Mouse (Mus musculus): ENCODE measurements at regions not wholly inside any gene's neighbourhood (a gene's known extent, or its start where the extent isn't known, plus 50 kb on each side); places are given as distances from the start of the nearest gene placed in this dataset.
A peak's percentile ranks its signal among the peaks of the same experiment; 100 is the strongest.

- DNase-seq (ENCODE audit: low spot score in 2 of 2) = no peak
Observed at GRCm38 (mm10) chr6:84514623-84515022, 79.1 kb downstream of the Cyp26b1 start.

- DNase-seq (ENCODE audit: low spot score in 2 of 2) = no peak
Observed at GRCm38 (mm10) chr6:84508598-84508997, 85.1 kb downstream of the Cyp26b1 start.

DNA sequence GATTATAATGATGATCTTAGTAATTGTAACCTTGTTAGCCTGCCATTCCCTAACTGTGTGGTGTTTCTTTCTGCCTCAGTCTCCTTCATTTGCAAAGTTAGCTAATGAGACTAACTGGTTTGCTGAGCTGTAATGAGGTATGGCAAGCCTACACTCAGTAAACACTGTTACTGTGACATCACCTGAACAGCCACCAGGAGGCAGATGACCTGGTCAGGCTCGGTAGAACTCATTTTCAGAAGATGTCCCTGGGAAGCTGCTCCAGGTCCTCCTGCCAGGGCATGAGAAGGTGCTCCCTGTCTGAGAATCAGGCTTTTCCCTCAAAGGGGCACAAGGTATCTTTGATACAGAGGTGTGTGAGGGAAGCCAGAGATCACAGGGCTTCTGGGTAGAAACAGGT lies 87.0 kb downstream of the Cyp26b1 start:
- DNase-seq (ENCODE audit: low spot score in 2 of 2) = peak in 1 of 2 experiments; percentile 5

GRCm38 (mm10) chr6:84500255-84500886 lies 93.3 kb downstream of the Cyp26b1 start:
- no peak for DNase-seq (ENCODE audit: low spot score in 2 of 2)

DNA sequence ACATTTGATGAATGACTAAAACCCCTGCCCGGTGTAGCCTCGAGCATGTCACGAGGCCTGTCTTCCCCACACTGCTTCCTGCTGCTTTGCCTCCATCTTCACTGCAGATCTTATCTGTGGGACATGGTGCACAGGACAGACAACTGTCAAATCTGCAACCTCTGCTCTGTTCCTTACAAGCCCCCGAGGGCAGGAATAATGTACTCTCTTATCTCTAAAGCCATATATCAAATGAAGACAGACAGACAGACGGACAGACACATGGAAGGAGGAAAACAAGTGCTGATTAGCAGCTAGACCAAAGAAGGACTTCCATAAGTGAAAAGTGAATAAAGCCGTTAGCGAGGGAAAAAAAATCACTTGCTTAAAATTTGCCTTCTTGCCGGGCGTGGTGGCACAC lies 95.6 kb downstream of the Cyp26b1 start:
- DNase-seq (ENCODE audit: low spot score in 2 of 2) = no peak

GRCm38 (mm10) chr6:84493676-84494075 lies 100.0 kb downstream of the Cyp26b1 start:
- DNase-seq (ENCODE audit: low spot score in 2 of 2) = no peak

GRCm38 (mm10) chr6:84493169-84493568 lies 100.5 kb downstream of the Cyp26b1 start:
- no peak for DNase-seq (ENCODE audit: low spot score in 2 of 2)

GRCm38 (mm10) chr6:84492594-84492993 lies 101.1 kb downstream of the Cyp26b1 start:
- DNase-seq (ENCODE audit: low spot score in 2 of 2) = no peak

DNA sequence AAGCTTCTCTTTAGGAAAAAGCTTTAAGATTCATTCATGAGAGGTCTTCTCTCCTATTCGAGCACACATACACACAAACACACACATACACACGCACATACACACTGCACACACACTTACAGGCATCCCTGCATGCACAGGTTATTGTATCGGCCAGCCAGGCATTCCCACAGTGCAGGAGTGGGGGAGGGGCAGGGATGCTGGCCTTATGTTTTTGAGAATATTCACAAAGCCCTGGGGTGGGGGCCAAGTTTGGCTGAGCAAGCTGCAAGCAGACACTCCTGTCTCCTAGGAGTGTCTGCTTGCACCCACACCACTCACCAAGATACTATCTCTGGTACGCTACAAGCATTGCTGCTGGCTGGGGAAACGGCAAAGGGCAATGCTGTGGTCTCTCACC lies 102.6 kb downstream of the Cyp26b1 start:
- no peak for DNase-seq (ENCODE audit: low spot score in 2 of 2)

DNA sequence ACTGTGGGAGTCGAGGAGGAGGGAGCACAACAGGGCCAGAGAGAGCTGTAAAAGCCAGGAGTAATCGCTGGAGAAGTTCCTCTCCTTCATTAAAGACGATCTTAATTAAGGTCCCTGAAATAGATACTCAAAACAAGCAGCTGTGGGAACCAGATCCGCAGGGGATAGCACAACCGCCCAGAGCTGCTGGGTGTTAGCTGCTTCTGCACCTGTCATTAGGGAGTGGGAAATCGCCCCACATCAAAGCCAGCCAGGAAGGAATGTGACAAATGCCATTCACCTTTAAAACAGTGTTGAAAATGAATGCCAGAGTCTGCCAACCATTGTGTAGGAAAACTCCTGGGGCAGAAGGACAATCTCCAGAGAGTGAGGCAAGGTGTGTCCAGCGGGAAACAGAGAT lies 112.5 kb downstream of the Cyp26b1 start:
- no peak for DNase-seq (ENCODE audit: low spot score in 2 of 2)

GRCm38 (mm10) chr6:84477072-84477471 lies 116.6 kb downstream of the Cyp26b1 start:
- no peak for DNase-seq (ENCODE audit: low spot score in 2 of 2)

DNA sequence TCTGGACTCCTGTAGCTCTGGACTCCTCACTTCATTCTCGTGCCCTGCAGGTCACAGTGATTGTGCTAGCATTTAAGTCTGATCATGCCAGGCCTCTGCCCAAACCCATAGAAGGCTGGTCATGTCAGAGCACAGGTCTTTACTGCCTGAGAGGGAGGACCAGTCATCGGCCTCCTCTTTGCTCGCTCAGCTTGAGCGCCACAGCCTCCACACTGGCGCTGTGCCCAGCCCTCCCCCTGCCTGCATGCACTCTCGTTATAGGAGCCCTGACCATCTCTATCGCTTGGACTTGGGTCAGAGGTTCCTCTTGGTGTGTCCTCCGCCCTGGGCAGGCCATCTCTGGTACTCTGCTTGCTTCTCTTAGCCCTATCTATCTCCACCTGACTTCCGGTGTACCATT lies 117.2 kb downstream of the Cyp26b1 start:
- no peak for DNase-seq (ENCODE audit: low spot score in 2 of 2)

- no peak for DNase-seq (ENCODE audit: low spot score in 2 of 2)
Observed at GRCm38 (mm10) chr6:84474835-84475234, 118.9 kb downstream of the Cyp26b1 start.

DNA sequence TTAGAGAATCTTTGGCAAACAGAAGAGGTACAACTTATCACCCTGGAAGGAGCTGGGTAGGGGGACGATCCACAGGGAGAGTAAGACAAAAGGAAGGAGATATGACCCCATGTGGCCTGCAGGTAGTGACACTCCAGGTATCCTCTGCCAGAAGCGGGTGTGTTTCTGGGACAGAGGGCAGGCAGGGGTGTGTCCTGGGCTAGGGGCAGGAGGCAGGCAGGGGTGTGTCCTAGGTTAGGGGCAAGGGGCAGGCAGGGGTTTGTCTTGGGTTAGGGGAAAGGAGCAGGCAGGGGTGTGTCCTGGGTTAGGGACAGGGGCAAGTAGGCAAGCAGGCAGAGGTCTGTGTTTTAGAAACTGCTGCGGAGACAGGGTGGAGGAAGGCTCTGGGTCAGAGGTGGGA lies 120.5 kb downstream of the Cyp26b1 start:
- no peak for DNase-seq (ENCODE audit: low spot score in 2 of 2)

DNA sequence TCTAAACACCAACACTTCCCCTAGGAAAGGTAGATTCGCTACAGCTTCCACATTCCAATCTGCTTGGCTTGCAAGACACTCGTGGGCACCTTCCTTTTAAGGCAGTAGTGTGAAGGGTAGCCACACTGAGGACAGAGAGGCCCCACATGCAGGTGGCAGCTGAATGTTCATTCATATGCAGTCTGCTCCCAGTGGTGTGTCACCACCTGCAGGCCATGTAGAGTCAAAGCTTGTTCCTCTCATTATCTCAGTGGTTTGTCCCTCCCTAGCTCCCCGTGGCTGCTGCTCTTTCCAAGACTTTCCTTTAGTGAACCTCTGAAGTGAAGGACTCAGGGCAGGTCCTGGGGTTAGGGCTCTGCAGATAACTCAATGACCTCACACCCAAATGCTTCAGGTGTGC lies 121.4 kb downstream of the Cyp26b1 start:
- DNase-seq (ENCODE audit: low spot score in 2 of 2) = no peak

DNA sequence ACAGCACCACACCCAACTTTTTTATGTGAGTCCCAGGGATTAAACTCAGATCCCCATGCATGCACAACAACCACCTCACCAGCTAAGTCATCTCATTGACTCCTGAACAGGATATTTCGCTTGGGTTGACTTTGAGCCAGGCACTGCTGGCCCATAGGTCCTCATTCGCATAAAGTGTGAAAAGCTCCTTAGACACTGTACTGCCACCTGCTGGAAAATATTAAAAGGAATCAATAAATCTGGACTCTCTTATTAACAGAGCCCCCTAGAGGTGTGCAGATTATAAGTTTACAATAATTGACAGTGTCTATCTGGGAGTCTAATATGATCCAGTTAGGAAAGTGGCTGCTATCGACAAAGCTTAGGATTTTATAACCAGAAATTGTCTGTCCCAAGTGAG lies 126.4 kb downstream of the Cyp26b1 start:
- no peak for DNase-seq (ENCODE audit: low spot score in 2 of 2)

GRCm38 (mm10) chr6:84466223-84466622 lies 127.5 kb downstream of the Cyp26b1 start:
- no peak for DNase-seq (ENCODE audit: low spot score in 2 of 2)

GRCm38 (mm10) chr6:84465596-84465995 lies 128.1 kb downstream of the Cyp26b1 start:
- DNase-seq (ENCODE audit: low spot score in 2 of 2) = no peak

- DNase-seq (ENCODE audit: low spot score in 2 of 2) = no peak
Observed at GRCm38 (mm10) chr6:84463592-84464367, 129.9 kb downstream of the Cyp26b1 start.

- no peak for DNase-seq (ENCODE audit: low spot score in 2 of 2)
Observed at GRCm38 (mm10) chr6:84456803-84457202, 136.9 kb downstream of the Cyp26b1 start.

GRCm38 (mm10) chr6:84445093-84445492 lies 148.6 kb downstream of the Cyp26b1 start:
- DNase-seq (ENCODE audit: low spot score in 2 of 2) = no peak

GRCm38 (mm10) chr6:84442667-84443066 lies 151.0 kb downstream of the Cyp26b1 start:
- DNase-seq (ENCODE audit: low spot score in 2 of 2) = no peak

DNA sequence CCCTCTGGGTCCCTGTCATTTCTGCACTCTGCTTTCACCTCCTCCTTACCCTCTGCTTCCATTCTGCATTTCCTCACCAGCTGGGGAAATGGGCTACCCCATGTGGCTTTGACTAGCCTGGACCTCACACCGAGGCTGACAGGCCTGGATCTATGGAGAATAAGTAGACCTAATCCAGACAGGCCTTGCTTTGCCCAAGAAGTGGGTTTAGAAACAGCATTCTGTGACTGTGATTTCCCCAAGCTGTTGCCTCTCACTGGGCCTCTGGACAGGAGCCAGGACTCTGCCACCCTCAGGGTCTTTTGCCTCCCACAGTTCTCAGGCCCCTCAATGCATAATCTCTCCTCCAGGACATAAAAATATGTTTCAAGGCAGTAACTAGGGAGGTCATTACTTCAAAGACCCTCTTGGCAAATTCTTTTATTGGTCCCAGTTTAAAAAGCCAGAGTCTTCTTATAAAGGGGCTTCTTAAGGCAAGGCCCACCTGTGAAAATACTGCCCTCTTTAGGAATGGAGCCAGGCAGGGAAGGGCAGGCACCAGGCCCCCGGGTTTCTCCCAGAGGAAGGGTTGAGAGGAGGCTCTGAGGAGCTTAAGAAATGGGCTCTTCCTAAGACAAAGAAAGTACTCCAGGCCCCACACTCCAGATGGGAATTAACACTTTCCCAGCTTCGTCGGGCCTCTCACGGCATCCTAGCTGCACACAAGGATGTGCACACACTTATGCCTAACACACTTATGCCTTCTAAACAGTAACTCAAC lies 151.8 kb downstream of the Cyp26b1 start:
- DNase-seq (ENCODE audit: low spot score in 2 of 2) = no peak

Measured in urinary bladder, adult 18-20 months (tissue).